Mouse (Mus musculus) gastrocnemius, adult 18-20 months (tissue): Measurements from ENCODE around the gene Rps9. TPM values are rescaled to one million over a fixed set of nuclear protein-coding genes. Genes with fewer than 3 reads are reported as not detected.
"Not testable (repeated sequence)": the region's sequence is repeated elsewhere in the genome, so short reads cannot be mapped to it uniquely, and the experiment has no call there.

Source experiments
- DNase-seq: peaks from one replicate; pipeline ENCODE4 v3.0.0; 2021; ENCODE audit warnings: low spot score
- total RNA-seq, 2 experiments: library from RNA; stranded (reverse); gene quantifications; 2 replicates each; pipeline ENCODE4 v1.2.3; 2021

The Rps9 gene
- total RNA-seq, 2 experiments from 2014 or later = 415 to 437 TPM

GRCm38 (mm10) chr7:3694076-3694948 lies 9.5 kb upstream of the Rps9 start:
- peak; percentile 62 for DNase-seq

GRCm38 (mm10) chr7:3694949-3695305 lies 8.9 kb upstream of the Rps9 start:
- peak; percentile 15 for DNase-seq

- DNase-seq = no peak
These were observed 5.3 kb upstream of the Rps9 start for GRCm38 (mm10) chr7:3698471-3698870.

GRCm38 (mm10) chr7:3703148-3703878 lies 480 bp upstream of the Rps9 start:
- DNase-seq = no peak

- no peak for DNase-seq
These were observed 682 bp downstream of the Rps9 start for GRCm38 (mm10) chr7:3704475-3704874.

GRCm38 (mm10) chr7:3705461-3705860 lies 1.7 kb downstream of the Rps9 start:
- DNase-seq = not testable (repeated sequence)

- DNase-seq = no peak
These were observed 2.1 kb downstream of the Rps9 start for GRCm38 (mm10) chr7:3705911-3706310.

GRCm38 (mm10) chr7:3706343-3706934 lies 2.6 kb downstream of the Rps9 start:
- DNase-seq = no peak

- no peak for DNase-seq
These were observed 3.2 kb downstream of the Rps9 start for GRCm38 (mm10) chr7:3707027-3707426.

- no peak for DNase-seq
These were observed 4.0 kb downstream of the Rps9 start for GRCm38 (mm10) chr7:3707568-3708413.

- not testable (repeated sequence) for DNase-seq
These were observed 4.7 kb downstream of the Rps9 start for GRCm38 (mm10) chr7:3708447-3708980.

- DNase-seq = no peak
These were observed 5.2 kb downstream of the Rps9 start for GRCm38 (mm10) chr7:3709000-3709399.

GRCm38 (mm10) chr7:3712264-3712942 lies 8.6 kb downstream of the Rps9 start:
- DNase-seq = no peak

- DNase-seq = no peak
These were observed 11.5 kb downstream of the Rps9 start for GRCm38 (mm10) chr7:3715249-3715648.

GRCm38 (mm10) chr7:3720268-3720667 lies 16.5 kb downstream of the Rps9 start, which contains the start of gene Pirb:
Pirb (minus strand) TSS chr7:3720391.
- DNase-seq = not testable (repeated sequence)

GRCm38 (mm10) chr7:3725459-3725858 lies 21.7 kb downstream of the Rps9 start:
- DNase-seq = not testable (repeated sequence)

- DNase-seq = not testable (repeated sequence)
These were observed 28.9 kb downstream of the Rps9 start for GRCm38 (mm10) chr7:3732675-3733074.
